Mouse (Mus musculus) E14TG2a.4 (cell line): ENCODE measurements at regions not wholly inside any gene's neighbourhood (a gene's known extent, or its start where the extent isn't known, plus 50 kb on each side); places are given as distances from the start of the nearest gene placed in this dataset.

Experiments used
- CTCF ChIP-seq: conservative IDR thresholded peaks from 2 replicates; pipeline ENCODE4 v1.5.1; 2014; ENCODE audit warnings: low read length
- NANOG ChIP-seq: IDR thresholded peaks from 2 replicates; pipeline ENCODE4 v1.6.1; 2014; ENCODE audit warnings: borderline replicate concordance, low read length, mixed read lengths

GRCm38 (mm10) chr10:109479941-109480340, 469.2 kb upstream of the Syt1 start:
- TF ChIP-seq CTCF (no peak), NANOG (no peak)
